7 mouse cellular contexts compared by ENCODE assay signal in the genomic region with DNA sequence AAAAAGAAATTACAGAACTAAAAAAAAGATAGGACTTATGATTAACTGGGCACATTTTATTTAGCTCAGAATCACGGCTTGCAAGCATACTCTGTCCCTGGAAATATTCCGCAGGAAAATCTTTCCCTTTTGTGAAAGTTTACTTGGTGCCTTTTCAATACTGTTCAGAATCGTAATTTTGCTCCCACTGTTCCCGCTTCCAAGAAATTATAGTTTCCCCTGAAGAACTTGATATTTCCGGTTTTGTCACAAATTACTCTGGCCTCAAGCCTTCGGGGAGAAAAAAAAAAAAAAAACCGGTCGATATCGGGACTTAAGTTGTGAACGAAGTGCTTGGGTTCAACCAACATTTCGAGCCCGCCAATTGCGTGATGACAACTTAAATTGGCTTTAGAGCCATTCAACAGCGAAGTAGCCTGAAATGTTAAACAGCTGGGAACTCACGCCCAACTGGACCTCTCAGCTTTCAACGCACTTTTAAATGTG.
DNase-seq lines count a peak whose midpoint lies in the region; ATAC-seq lines count a peak whose summit lies in the region.

No protein-coding gene starts in this region.

- peaks cover 10% of the 10 kb centered on the region for H3K27me3 ChIP-seq in embryonic facial prominence, embryonic 13.5 days
- 0 out of 2 replicates have a peak, but pooled peaks cover 2% of the 10 kb centered on the region for H3K27me3 ChIP-seq in hindbrain, embryonic 15.5 days
- no peaks in the 10 kb centered on the region for H3K27me3 ChIP-seq in liver, embryonic 15.5 days
- peaks cover 2% of the 10 kb centered on the region; the same call in 1 of the 2 replicates for H3K27me3 ChIP-seq in splenic B cell, adult 2 months (ENCODE audit: control insufficient read depth, insufficient read depth, low read length, poor library complexity, severe bottlenecking)

- H3K27ac ChIP-seq in embryonic facial prominence, embryonic 13.5 days, result 0 out of 2 replicates have a peak overlapping the region, but pooled peaks have one; percentile 53
- H3K27ac ChIP-seq in hindbrain, embryonic 15.5 days (replicated peaks), result peak overlapping the region; percentile 66
- peak overlapping the region; percentile 51; the same call in 1 of the 2 replicates for H3K27ac ChIP-seq in liver, embryonic 15.5 days (replicated peaks)

- H3K9ac ChIP-seq in embryonic facial prominence, embryonic 13.5 days, result peak overlapping the region; percentile 69
- peak overlapping the region; percentile 55 for H3K9ac ChIP-seq in hindbrain, embryonic 15.5 days
- H3K9ac ChIP-seq in liver, embryonic 15.5 days, result peak overlapping the region; percentile 51

- WGBS in embryonic facial prominence, embryonic 13.5 days, result under 1% methylated on average over 16 of the region's 16 CpGs
- WGBS in hindbrain, embryonic 15.5 days, result under 1% methylated on average over 16 of the region's 16 CpGs
- WGBS in liver, embryonic 15.5 days (ENCODE audit: insufficient replicate concordance), result under 1% methylated on average over 16 of the region's 16 CpGs

- DNase-seq in thymus, postnatal 14 days, result peak; percentile 6
- DNase-seq in thymus, adult 18-20 months, result no peak
- peak; percentile 42 for DNase-seq in splenic B cell, adult 2 months (ENCODE audit: low read depth, low spot score)
- no peak for DNase-seq in adrenal gland, adult (ENCODE audit: inconsistent age in 2 of 2, low spot score in 1 of 2)

- H3K4me1 ChIP-seq in embryonic facial prominence, embryonic 13.5 days, result no peaks in the 10 kb centered on the region
- no peaks in the 10 kb centered on the region for H3K4me1 ChIP-seq in hindbrain, embryonic 15.5 days (replicated peaks)
- peaks cover 12% of the 10 kb centered on the region; the same call in 1 of the 2 replicates for H3K4me1 ChIP-seq in liver, embryonic 15.5 days (replicated peaks)

- H3K9me3 ChIP-seq in embryonic facial prominence, embryonic 13.5 days, result no peaks in the 10 kb centered on the region
- H3K9me3 ChIP-seq in hindbrain, embryonic 15.5 days, result no peaks in the 10 kb centered on the region
- no peaks in the 10 kb centered on the region for H3K9me3 ChIP-seq in liver, embryonic 15.5 days (replicated peaks)

- no peaks in the 10 kb centered on the region for H3K36me3 ChIP-seq in embryonic facial prominence, embryonic 13.5 days
- no peaks in the 10 kb centered on the region for H3K36me3 ChIP-seq in hindbrain, embryonic 15.5 days
- no peaks in the 10 kb centered on the region for H3K36me3 ChIP-seq in liver, embryonic 15.5 days (replicated peaks)
- no peaks in the 10 kb centered on the region for H3K36me3 ChIP-seq in splenic B cell, adult 2 months (ENCODE audit: control insufficient read depth, insufficient read depth, low read length, poor library complexity, severe bottlenecking)

- peak overlapping the region; percentile 65 for H3K4me3 ChIP-seq in embryonic facial prominence, embryonic 13.5 days
- H3K4me3 ChIP-seq in hindbrain, embryonic 15.5 days, result peak overlapping the region; percentile 51
- H3K4me3 ChIP-seq in liver, embryonic 15.5 days (replicated peaks), result peak overlapping the region; percentile 64

- no peak for ATAC-seq in embryonic facial prominence, embryonic 13.5 days (ENCODE audit: insufficient number of reproducible peaks, insufficient read depth, low FRiP score, low TSS enrichment, low read depth)
- ATAC-seq in hindbrain, embryonic 15.5 days (ENCODE audit: low FRiP score, low read depth), result no peak
- no peak for ATAC-seq in liver, embryonic 15.5 days (ENCODE audit: insufficient read depth)

- peak overlapping the region; percentile 68 for H3K4me2 ChIP-seq in embryonic facial prominence, embryonic 13.5 days
- peak overlapping the region; percentile 65 for H3K4me2 ChIP-seq in hindbrain, embryonic 15.5 days
- peak overlapping the region; percentile 72 for H3K4me2 ChIP-seq in liver, embryonic 15.5 days

Comparison
In these comparisons a context has a peak if more than half of its experiments do, and no peak if none do; other contexts are left out.
1. DNase-seq: peak in thymus, postnatal 14 days (single experiment) and splenic B cell, adult 2 months (single experiment); none in thymus, adult 18-20 months (0 of 2) and adrenal gland, adult (0 of 2).
2. Peak in every context shown above with its lines, with median percentiles within 50 percentile points of each other: H3K27ac ChIP-seq, H3K4me2 ChIP-seq, H3K4me3 ChIP-seq and H3K9ac ChIP-seq.